Mouse (Mus musculus) layer of hippocampus, postnatal 10 days (tissue): Measurements from ENCODE around the gene Has1. TPM values are rescaled to one million over a fixed set of nuclear protein-coding genes. Genes with fewer than 3 reads are reported as not detected.

Source experiments
- DNase-seq, 2 experiments: peaks; one replicate each; pipeline ENCODE4 v3.0.0; 2021; ENCODE audit warnings: low spot score in 2 of 2
- microRNA-seq, 2 experiments: library from miRNA; unstranded; fragments of <30 nt; microRNA quantifications; one replicate each; pipeline ENCODE4 v1.2.0; 2021
- total RNA-seq, 2 experiments: library from RNA; stranded (reverse); gene quantifications; 2 replicates each; pipeline ENCODE4 v1.2.3; 2021

The Has1 gene
- total RNA-seq, 2 experiments from 2014 or later = 0.20 to 0.34 TPM

DNA sequence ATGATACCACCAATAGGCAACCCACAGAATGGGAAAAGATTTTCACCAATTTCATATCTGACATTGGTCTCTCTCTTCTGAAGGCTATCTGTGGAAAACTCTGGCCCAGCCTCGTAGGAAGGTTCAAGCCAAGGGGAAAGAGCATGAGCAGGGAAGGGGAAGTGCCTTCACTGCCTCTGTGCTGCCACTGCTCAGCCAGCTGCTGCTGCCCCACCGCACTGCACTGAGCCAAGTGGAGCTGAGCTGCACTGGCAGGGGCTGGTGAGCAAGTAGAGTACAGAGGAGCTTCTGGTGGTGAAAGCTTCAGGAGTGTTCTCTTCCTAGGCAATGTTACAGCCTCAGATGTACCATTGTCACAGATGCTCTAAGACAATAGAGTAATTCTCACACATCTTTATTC, 59.5 kb downstream of the Has1 start:
- DNase-seq = no peak

Small RNA genes lying within 50 kb of the gene (microRNA-seq; reads per million reads assigned to microRNA genes)
- gene Gm25927 (0 reads per million in 2 experiments), gene Mir125a (5,132 to 11,625 reads per million in 2 experiments), gene Mir99b (6,766 to 23,802 reads per million in 2 experiments), gene Mirlet7e (0 reads per million in 2 experiments)

Other genes starting within 250 kb of the Has1 start
- 10 to 100 TPM; 78.6 to 79.6 TPM for gene Lnpep, start 230.2 kb downstream of the Has1 start, total RNA-seq
- gene Vmn2r90, start 151.5 kb downstream of the Has1 start, total RNA-seq = not detected
- gene Spaca6, start 28.0 kb downstream of the Has1 start, total RNA-seq = 100 to 1,000 TPM in 1 of 2 experiments, 10 to 100 TPM in 1; 79.2 to 100 TPM
- gene Fpr1, start 28.7 kb upstream of the Has1 start, total RNA-seq = not detected
- under 1 TPM in 1 of 2 experiments, not detected in 1; 0.57 TPM for gene Fpr2, start 32.6 kb upstream of the Has1 start, total RNA-seq
- not detected for gene Fpr3, start 32.6 kb upstream of the Has1 start, total RNA-seq
- gene Fpr-rs4, start 166.5 kb upstream of the Has1 start, total RNA-seq = not detected
- gene Vmn2r124, start 194.2 kb upstream of the Has1 start, total RNA-seq = under 1 TPM; 0.11 TPM
- gene Vmn2r91, start 229.8 kb upstream of the Has1 start, total RNA-seq = not detected